Mouse (Mus musculus) small intestine, adult 2 months (tissue): ENCODE data around the gene Neurl1a.

Source experiments
- CTCF ChIP-seq: fragments of 200-500 bp; IDR thresholded peaks from 2 replicates; pipeline ENCODE4 v1.5.1; 2012; ENCODE audit warnings: low read depth, mild to moderate bottlenecking, control low read depth, inconsistent platforms, low read length, moderate library complexity, mixed read lengths; ENCODE audit not compliant: insufficient replicate concordance, insufficient read length; ENCODE audit errors: extremely low read depth
- POLR2A ChIP-seq: fragments of 200-500 bp; IDR thresholded peaks from 2 replicates; pipeline ENCODE4 v1.6.1; 2012; ENCODE audit warnings: low read depth, mild to moderate bottlenecking, control low read depth, inconsistent platforms, low read length, moderate library complexity

GRCm38 (mm10) chr19:47248296-47248695 is 69.7 kb downstream of the Neurl1a start:
- TF ChIP-seq CTCF (no peak), POLR2A (no peak)
